Mouse (Mus musculus): ENCODE data around the gene Abhd2. TPM values are rescaled to one million over a fixed set of nuclear protein-coding genes. Genes with fewer than 3 reads are reported as not detected.

The Abhd2 gene
- total RNA-seq, 1 experiment from 2014 or later = 52.1 TPM

DNA sequence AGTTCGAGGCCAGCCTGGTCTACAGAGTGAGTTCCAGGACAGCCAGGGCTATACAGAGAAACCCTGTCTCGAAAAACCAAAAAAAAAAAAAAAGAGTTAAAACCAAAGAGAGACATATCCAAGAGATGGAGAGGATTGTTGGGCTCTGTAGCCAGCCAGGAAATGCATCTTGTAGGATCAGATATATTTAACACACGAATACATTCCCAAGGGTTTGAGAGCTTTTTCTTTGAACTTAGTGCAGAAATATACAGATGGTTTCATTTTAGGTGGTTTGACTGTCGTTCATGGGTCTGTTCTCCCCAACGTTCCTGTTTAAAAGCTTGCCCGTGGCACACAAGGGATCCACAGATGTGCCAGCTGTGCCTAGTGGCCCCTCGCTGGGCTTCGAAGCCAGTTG is 39.2 kb downstream of the Abhd2 start:
- ATAC-seq (ENCODE audit: extremely low read depth, insufficient number of reproducible peaks, low FRiP score, poor library complexity, severe bottlenecking) = no peak

DNA sequence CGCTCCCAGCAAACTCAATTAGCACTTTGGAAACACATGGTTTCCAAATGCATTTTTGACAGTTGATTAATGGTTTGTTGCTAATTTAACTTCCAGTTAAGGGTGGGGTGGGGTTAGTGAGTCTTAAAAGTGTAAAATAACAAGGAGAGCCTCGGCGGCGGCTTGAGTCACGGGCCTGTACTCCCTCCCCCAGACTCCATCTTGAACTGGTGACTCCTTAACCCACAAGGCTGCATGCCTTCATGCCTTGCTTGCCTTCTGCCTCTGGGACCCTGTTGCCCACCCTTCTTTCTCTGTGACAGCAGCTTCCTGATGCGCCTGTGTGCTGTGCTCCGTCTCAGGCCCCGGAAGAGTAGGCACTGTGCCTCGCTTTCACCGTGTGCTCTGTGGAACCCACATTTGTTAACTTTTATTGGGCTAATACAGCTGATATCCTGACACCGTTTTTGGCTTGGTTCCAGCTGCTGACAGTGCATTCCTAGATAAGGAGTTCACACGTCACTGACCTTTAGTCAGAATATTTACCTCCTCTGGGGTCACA is 40.6 kb downstream of the Abhd2 start:
- no peak for ATAC-seq (ENCODE audit: extremely low read depth, insufficient number of reproducible peaks, low FRiP score, poor library complexity, severe bottlenecking)

DNA sequence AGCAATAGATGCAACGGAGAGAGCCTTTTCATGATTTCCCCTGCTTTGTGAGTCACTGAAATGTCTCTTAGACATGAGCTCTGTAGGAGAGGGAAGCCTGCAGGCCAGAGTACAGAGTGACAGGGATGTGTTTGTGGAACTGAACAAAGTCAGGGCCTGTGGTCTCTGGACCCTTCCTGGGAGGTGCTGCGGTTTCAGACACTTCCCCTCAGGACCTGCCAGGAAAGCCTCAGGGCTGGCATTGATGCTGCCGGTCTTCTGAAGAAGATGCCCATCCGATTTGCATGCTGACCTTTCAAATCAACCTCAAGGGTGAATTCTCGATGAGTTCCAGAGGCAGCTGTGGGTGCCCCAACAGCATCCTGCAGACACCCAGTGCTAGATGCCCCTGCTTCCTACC is 41.5 kb downstream of the Abhd2 start:
- ATAC-seq (ENCODE audit: extremely low read depth, insufficient number of reproducible peaks, low FRiP score, poor library complexity, severe bottlenecking) = peak; percentile 74

DNA sequence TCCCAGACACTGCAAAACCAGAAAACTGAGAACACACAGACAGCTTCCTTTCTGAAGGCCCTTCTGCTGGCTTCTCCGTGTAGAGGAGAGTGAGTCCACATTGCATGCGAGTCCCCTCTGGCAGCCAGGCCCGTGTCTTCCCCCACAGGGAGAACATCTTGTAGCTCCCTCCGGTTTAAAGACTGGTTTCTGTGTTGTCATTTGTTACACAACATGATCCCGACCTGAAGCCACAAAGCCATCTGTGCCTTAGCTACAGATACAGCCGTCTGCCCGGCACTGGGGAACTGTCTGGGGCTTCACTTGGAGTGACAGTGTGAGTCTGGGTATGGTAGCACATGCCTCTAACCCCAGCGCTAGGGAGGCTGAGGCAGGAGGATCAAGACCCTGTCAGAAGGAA is 42.1 kb downstream of the Abhd2 start:
- peak; percentile 31; the same call in 1 of the 2 replicates for ATAC-seq (ENCODE audit: extremely low read depth, insufficient number of reproducible peaks, low FRiP score, poor library complexity, severe bottlenecking)

DNA sequence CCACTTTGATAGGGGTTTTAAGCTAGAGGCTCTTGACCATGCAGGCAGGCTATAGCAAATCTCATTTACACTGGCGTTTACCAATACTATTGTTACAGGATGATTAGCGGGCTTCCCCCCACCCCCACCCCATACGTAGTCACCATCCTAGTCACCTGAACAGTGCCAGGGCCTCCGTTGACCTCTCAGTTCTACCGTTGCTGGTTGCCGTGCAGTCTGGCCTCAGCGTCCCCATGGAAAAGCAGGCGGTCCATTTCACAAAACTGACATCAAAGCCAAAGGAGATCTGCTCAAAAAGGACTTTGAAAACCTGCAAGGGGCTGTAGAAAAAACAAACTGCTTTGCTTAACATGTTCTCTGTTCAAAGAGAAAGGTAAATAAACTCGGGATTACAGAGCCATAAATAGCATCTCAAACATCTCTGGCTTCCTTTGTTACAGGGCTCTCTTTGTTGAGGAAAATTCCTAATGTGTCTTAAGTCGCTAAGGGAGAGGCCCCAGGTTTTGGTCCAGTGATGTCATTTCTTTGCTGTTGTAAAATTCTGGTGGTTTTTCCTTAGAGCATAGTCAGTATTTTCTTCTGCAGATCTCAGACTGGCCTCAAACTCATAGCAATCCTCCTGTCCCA is 43.2 kb downstream of the Abhd2 start:
- ATAC-seq (ENCODE audit: extremely low read depth, insufficient number of reproducible peaks, low FRiP score, poor library complexity, severe bottlenecking) = no peak

DNA sequence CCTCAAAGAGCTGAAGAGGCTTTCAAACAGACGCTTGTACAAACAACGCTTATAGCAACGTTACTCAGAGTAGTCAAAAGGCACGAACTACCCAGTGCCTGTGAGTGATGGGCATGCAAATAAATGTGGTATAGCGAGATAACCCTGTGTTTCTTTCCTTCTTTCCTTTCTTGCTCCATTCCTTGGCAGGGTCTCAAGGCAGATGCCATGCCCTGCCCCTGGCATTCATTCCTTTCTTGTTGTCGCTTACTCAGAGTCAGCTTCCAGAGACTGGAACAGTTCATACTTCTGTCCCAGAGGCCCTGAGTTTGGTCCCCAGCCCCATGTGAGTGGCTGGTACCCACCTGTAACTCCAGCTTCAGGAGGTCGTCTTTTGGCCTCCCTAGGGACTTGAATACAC is 44.6 kb downstream of the Abhd2 start:
- no peak for ATAC-seq (ENCODE audit: extremely low read depth, insufficient number of reproducible peaks, low FRiP score, poor library complexity, severe bottlenecking)

DNA sequence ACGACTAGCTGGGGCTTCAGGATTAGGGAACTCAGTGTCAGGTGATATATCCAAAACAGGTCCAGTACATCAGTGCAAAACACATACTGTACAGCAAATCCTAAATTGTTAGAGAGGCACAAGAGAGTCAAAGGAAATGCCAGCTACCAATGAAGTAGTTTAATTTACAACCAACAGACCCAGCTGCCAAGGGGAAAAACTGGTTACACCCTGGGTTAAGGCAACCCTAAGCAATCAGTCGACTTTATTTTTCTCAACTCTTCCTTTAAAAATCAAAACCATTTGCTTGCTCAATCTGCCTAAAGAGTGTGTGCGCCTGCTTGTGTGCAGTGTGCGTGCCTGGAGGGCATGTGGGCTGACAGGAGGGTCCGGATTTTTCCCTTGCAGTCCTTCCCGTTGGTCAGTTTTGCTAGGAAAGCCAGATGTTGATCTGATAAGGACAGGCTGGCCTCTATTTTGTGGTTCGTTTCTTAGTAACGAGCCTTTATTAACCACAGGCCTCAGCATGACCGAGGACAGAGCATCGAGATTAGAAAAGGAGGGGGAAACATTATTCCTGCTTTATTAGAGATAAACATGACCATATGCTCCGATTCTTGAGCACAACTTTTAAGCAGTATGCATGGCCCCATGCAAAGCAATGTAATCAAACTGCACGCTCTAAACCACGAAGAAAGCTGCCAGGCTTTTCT is 45.3 kb downstream of the Abhd2 start:
- no peak for ATAC-seq (ENCODE audit: extremely low read depth, insufficient number of reproducible peaks, low FRiP score, poor library complexity, severe bottlenecking)

DNA sequence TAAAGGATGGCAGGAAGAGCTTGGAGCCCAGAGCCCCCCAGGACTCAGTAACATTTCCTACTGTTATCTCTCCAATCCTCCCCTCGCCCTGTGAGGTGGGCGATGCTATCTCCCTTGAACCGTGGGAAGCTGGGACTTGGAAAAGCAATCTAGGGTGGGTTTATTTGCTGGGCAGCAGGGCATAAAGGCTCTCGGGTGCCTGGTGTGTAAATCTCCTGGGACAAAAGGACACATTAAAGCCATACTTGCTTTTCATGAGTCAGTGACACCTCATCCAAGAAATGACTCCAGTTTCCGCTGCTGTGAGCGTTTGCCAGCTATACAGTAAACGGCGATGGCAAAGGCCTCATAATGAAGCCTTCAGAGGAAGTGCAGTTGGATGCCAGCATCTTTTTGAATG is 50.9 kb downstream of the Abhd2 start:
- no peak for ATAC-seq (ENCODE audit: extremely low read depth, insufficient number of reproducible peaks, low FRiP score, poor library complexity, severe bottlenecking)

DNA sequence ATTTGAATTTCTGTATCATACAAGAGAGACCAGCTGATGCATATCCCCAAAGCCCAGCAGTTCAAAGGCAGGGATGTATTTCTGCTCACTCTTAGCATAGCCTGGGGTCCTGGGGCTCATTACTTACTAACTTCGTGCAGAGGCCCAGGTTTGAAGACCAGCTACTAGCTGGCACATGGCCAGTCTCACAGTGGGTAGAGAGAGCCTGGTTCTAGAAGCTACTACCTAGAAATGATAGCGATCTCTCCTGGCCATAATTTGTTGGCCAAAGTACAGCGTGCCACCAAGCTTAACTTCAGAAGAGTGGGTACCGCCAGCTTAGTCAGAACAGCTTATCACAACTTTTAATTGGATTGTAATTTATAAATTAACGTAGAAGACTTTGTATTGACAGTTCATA is 55.8 kb downstream of the Abhd2 start:
- no peak for ATAC-seq (ENCODE audit: extremely low read depth, insufficient number of reproducible peaks, low FRiP score, poor library complexity, severe bottlenecking)

DNA sequence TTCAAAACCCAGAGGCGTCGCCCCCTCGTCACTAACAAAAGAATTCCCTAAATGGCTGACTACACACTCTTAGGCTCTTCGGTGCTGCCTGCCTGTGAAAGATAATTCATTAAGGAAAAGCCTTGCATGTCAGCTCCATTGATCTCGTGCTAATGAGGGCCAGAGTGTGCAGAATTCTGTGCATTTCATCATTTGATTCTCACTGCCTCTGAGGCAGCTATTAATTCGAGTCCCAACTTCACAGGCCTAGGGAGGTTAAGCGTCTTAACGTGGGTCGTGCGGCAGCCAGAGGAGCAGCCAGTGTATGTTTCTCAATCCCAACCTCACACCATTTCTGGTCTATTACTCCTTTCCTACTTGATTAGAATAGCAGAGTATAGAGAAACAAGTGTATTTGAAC is 58.2 kb downstream of the Abhd2 start:
- ATAC-seq (ENCODE audit: extremely low read depth, insufficient number of reproducible peaks, low FRiP score, poor library complexity, severe bottlenecking) = no peak

DNA sequence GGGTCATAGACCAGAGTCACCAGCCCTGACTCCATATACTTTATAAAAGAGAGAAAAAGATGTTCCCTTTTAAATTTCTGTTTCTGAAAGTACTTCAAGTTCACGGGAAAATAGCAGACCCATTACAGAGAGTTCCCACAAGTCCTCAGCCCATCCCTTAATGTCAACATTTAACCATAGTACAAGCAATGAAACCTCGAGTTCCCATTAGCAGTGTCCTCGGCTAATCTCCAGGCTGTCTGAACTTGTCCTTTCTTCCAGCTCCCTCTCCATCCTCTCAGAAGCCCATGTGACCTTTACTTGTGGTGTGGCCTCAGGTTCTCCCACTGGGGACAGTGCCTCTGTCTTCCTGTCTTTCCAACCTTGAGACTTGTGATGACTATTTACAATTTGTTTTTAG is 60.4 kb downstream of the Abhd2 start:
- no peak for ATAC-seq (ENCODE audit: extremely low read depth, insufficient number of reproducible peaks, low FRiP score, poor library complexity, severe bottlenecking)

DNA sequence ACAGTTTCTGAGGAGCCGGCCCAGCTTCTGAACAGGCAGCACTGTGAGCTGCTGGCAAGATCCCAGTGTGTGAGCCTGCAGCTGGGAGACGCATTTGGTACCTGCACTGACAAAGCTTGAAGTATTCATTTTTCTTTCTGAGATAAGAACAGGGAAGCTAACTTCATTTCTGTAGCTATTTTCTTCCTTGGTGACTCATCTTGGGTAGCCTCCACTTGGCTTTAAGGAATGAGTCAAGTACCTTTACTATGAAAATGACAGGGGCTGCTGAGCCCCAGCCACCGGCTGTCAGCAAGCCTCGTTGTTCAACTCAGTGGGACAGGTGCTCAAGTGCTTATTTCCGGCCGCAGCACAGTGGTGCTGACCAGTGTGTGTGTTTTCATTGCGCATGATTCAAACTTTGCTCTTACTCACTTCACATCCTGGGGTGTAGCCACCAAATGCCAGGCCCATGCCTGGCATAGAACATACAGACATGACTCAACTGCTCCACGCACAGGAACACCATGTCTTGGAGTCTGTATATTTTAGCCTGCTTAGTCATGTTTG is 63.4 kb downstream of the Abhd2 start:
- no peak for ATAC-seq (ENCODE audit: extremely low read depth, insufficient number of reproducible peaks, low FRiP score, poor library complexity, severe bottlenecking)

DNA sequence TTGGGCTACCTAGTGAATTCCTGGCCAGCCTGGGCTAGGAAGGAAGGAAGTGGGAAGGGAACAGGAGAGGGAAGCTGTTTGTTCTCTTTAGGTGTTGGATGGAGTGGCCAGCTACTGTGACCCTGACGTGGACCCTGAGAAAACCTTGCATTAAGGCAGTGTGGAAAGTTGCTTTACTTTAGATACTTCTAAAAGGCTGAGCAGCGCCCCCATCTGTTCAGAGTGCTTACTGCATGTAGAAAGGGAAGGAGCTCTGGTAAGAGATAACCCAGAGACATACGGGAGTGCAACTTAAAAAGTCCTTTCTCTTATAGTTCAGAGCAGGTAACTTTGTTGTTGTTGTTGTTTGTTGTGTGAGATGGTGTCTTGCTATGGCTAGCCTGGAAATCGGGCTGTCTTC is 72.9 kb downstream of the Abhd2 start:
- peak; percentile 44 for ATAC-seq (ENCODE audit: extremely low read depth, insufficient number of reproducible peaks, low FRiP score, poor library complexity, severe bottlenecking)

DNA sequence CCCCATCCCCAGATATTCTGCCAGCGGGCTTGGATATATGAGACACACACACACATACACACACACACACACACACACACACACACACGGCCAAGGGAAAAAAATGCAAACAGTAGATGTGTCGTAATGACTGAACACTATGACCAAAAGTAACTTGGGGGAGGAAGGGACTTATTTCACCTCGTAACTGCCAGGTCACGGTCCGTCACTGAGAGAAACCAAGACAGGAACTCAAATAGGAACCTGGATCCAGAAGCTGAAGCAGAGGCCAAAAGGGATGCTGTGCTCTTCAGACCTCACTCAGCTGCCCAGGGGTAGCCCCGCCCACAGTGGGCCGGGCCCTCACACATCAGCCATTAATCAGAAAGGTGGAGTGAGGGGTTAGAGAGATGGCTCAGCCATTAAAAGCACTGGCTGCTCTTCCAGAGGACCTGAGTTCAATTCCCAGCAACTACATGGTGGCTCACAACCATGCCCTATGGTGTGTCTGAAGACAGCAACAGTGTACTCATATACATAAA is 73.6 kb downstream of the Abhd2 start:
- ATAC-seq (ENCODE audit: extremely low read depth, insufficient number of reproducible peaks, low FRiP score, poor library complexity, severe bottlenecking) = peak; percentile 52; the same call in 1 of the 2 replicates

DNA sequence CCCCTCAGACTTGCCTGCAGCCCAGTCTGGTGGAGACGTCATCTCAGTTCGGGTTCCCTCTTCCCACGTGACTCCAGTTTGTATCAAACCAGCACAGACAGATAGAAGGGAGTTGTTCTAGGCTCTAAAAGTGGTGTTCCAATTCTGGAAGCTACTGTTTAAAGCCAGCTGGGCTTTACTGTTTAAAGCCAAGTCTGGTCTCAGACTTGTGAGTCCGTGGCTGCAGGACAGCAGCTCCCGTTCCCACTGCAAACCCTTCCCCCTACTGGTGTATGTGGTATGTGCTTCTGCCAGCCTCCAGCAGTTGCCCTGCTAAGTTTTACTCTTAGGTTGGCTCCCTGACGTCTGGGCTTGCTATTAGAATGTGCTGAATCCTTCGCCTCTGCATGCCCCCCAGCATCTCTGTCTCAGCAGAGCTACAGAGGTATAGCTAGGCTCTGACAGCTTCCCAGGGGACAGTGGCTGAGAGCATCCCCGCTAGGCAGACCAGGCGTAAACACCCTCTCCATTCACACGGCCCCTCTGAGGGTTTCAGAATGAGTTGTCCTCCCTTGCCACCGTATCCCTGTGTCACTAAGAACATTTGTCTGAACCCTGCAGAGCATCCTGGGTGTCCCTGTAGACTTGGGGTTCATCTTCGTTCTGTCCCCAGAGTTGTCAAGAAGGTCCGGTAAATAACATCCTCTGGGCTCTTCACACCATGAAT is 74.3 kb downstream of the Abhd2 start:
- ATAC-seq (ENCODE audit: extremely low read depth, insufficient number of reproducible peaks, low FRiP score, poor library complexity, severe bottlenecking) = no peak

DNA sequence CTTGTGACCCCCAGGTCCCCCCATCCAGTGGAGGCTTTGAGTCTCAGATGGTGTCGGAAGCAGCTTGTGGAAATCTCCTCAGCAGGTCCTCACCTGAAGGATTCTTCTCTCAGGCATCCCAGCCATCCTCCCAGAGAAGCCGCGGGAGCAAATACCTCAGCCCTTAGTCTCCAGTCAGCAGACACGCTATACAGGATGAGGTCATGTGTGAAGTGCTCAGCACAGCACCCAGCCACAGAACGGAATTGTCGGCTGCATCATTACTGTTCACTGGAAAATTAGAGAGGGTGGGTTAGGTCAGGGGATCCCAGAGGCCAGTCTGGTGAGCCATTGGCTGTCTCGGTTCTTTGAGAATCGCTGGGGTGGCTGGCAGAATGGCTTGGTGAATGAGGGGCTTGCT is 75.8 kb downstream of the Abhd2 start:
- ATAC-seq (ENCODE audit: extremely low read depth, insufficient number of reproducible peaks, low FRiP score, poor library complexity, severe bottlenecking) = no peak

DNA sequence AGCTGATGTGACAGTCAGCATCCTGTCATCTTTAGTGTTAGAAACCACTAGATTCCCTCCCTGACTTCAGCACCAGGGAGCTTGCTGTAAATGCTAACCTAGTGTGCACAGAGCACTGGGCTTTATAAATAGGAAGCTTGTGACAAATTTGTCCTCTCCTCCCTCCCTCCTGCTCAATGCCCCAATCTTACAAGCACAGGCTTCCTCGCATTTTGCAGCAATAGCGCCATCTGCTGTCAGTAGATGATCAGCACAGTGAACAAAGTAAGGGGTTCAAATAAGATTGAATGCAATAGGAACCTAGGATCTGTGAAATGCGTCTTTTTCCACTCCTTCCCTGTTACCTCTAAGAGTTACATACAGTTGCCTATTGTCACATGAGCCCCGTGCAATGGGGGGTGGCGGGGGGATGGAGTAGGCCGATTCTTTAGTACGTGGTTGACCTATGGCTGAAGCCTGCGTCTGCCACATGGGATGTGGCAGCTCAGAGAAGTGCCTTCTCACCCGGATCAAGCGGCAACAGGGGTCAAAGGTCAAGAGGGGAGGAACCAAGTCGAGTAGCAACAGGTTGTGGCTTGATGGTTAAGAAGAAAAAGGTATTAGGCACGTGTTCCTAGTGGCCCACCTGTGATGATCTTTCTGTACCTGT is 76.9 kb downstream of the Abhd2 start:
- peak; percentile 44 for ATAC-seq (ENCODE audit: extremely low read depth, insufficient number of reproducible peaks, low FRiP score, poor library complexity, severe bottlenecking)

DNA sequence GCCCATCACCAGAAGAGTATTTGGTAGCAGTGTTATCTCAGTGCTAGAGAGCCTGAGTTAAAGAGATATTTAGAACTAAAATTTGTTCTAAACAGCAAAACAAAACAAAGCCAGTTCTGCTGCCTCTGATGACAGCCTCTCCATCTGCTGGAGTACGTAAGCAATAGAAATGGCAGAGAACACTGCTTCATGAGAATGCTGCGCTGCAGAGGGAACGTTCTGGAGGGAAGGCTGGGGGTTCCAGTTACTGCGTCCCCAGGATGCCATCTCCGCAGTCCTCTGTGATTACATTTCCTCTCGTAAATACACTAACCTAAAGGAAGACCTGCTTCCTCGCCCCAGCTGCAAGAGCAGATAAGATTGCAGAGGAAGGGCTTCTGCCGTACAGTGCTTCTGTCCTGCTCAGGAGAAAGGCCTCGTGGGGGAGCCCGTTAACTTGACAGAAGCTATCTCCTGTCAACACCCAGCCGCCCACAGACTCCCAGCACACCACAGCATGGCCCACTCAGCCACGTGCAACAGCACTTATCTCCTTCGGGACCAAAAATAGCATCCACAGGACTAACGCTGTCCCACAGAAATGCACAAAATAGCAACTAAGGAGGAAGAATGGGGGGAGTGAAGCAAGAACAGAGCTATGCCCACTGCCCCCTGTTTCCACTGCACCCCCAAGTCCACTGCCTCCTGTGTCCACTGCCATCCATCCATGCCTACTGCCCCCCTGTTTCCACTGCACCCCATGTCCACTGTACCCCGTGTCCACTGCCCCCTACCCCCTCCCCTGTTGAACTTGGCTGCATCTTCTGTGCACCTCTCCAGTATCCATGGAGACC is 85.6 kb downstream of the Abhd2 start:
- no peak for ATAC-seq (ENCODE audit: extremely low read depth, insufficient number of reproducible peaks, low FRiP score, poor library complexity, severe bottlenecking)

DNA sequence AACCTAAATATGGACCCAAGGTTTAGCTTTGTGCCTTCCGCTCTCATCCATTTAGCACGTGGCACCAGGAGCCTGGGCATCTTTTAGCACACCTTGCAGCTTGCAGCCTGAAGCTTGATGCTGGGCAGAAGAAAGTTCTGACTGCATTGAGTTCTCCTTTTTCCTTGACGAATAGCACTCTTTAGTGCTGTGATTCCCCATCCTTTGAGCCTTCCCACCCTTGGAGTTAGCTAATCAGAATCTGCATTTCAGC is 86.1 kb downstream of the Abhd2 start:
- ATAC-seq (ENCODE audit: extremely low read depth, insufficient number of reproducible peaks, low FRiP score, poor library complexity, severe bottlenecking) = no peak

Data from neutrophil, adult 5-6 weeks (primary cell).